ENCODE assay signal across 18 mouse cellular contexts in the genomic region with DNA sequence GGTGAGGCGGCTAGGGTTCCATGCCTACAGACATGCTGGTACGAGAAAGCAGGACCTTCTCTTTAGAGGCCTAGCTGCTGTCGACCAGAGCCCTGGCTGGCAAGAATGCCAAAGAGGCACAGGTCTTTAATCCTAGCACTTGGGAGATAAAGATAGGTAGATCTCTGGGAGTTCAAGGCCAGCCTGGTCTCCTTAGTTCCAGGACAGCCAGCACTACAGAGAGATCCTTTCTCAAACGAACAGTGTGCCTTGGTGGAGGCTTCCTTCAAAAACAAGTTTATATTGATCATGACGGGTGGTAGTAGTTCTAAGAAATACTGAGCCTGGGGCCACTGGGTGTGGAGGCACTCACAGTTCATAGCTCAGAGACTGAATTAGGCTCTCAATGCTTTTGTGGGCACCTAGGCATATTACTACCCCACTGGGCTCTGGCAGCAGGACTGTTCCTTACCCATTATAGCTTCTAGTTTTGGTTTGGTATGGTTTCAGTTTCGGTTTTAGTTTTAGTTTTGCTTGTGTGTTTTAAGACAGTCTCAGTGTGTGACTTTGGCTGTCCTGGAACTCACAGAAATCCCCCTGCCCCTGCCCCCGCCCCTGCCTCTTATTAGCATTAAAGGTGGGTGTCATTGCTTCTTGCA.
DNase-seq lines count a peak whose midpoint lies in the region; ATAC-seq lines count a peak whose summit lies in the region.
"Had no signal": no experiment of that assay in that cellular context is flagged by ENCODE, and none has a peak within 500 bp of the region (broad histone marks: within the 10 kb centered on the region; RNA-seq: fewer than 3 reads in every experiment).

No protein-coding gene starts in this region.

- H3K4me3 ChIP-seq in kidney, embryonic 15.5 days (replicated peaks), result no peak overlapping the region
- H3K4me3 ChIP-seq: forebrain, embryonic 10.5 days; hindbrain, embryonic 10.5 days; liver, embryonic 12.5 days; midbrain, embryonic 12.5 days had no signal

- H3K36me3 ChIP-seq in kidney, embryonic 15.5 days, result no peaks in the 10 kb centered on the region
- H3K36me3 ChIP-seq: forebrain, embryonic 10.5 days; hindbrain, embryonic 10.5 days; liver, embryonic 12.5 days; midbrain, embryonic 12.5 days had no signal

- no peak for ATAC-seq in kidney, embryonic 15.5 days (replicated peaks; ENCODE audit: low FRiP score)
- ATAC-seq in CD4-positive, CD25-positive, alpha-beta regulatory T cell, adult 4 months, result peak; percentile 96
- ATAC-seq: intestine, postnatal 0 days; liver, embryonic 12.5 days; Patski had no signal

- H3K9me3 ChIP-seq in kidney, embryonic 15.5 days (replicated peaks), result no peaks in the 10 kb centered on the region
- H3K9me3 ChIP-seq: forebrain, embryonic 10.5 days; hindbrain, embryonic 10.5 days; liver, embryonic 12.5 days; midbrain, embryonic 12.5 days had no signal

- peaks cover 19% of the 10 kb centered on the region for H3K4me1 ChIP-seq in kidney, embryonic 15.5 days
- H3K4me1 ChIP-seq: midbrain, embryonic 12.5 days had no signal

- H3K27ac ChIP-seq in kidney, embryonic 15.5 days, result no peak overlapping the region
- H3K27ac ChIP-seq: forebrain, embryonic 10.5 days; liver, embryonic 12.5 days; midbrain, embryonic 12.5 days had no signal

- 90% methylated on average over 7 of the region's 7 CpGs for WGBS in kidney, embryonic 15.5 days

- no peak overlapping the region for H3K4me2 ChIP-seq in kidney, embryonic 15.5 days
- H3K4me2 ChIP-seq: liver, embryonic 12.5 days; midbrain, embryonic 12.5 days had no signal

- no peak overlapping the region for H3K9ac ChIP-seq in kidney, embryonic 15.5 days
- H3K9ac ChIP-seq: liver, embryonic 12.5 days; midbrain, embryonic 12.5 days had no signal

- no peaks in the 10 kb centered on the region for H3K27me3 ChIP-seq in kidney, embryonic 15.5 days
- H3K27me3 ChIP-seq: liver, embryonic 12.5 days; midbrain, embryonic 12.5 days; Patski had no signal

- DNase-seq in kidney, adult 9 months, result peak; percentile 8
- peak; percentile 35 for DNase-seq in adipocyte (ENCODE audit: low spot score)
- peak; percentile 75 for DNase-seq in naive thymus-derived CD4-positive, alpha-beta T cell, adult 2 months (ENCODE audit: low read depth)
- DNase-seq in heart, adult 8-10 months (ENCODE audit: low spot score), result no peak
- DNase-seq in cerebellum, postnatal 25 days, result no peak
- no peak for DNase-seq in right cerebral cortex, postnatal 36 days (ENCODE audit: low spot score in 2 of 2)
- DNase-seq: cerebellum, adult 11 months; gastrocnemius, postnatal 25 days; kidney, postnatal 36 days; left cerebral cortex, postnatal 4 days had no signal

Comparison
In these comparisons a context has a peak if more than half of its experiments do, and no peak if none do; other contexts are left out.
1. DNase-seq: peak in kidney, adult 9 months (single experiment), adipocyte (single experiment) and naive thymus-derived CD4-positive, alpha-beta T cell, adult 2 months (single experiment); none in heart, adult 8-10 months (single experiment), cerebellum, postnatal 25 days (0 of 2) and right cerebral cortex, postnatal 36 days (0 of 2).